Mouse (Mus musculus) MEL (cell line): ENCODE measurements around the gene Sphk2.

Experiments
- CHD1 ChIP-seq: IDR thresholded peaks from 2 replicates; pipeline ENCODE4 v1.6.1; 2012; ENCODE audit warnings: low read depth, mild to moderate bottlenecking, inconsistent platforms, low read length, improper control_type of control experiment
- CTCF ChIP-seq, 3 experiments: IDR thresholded peaks in 2 of 3; conservative IDR thresholded peaks in 1 of 3; 2 replicates each; pipeline ENCODE4 v1.5.1; 2011 to 2012; ENCODE audit warnings: low read length in 3 of 3, low read depth in 2 of 3, mild to moderate bottlenecking in 2 of 3, improper control_type of control experiment in 1 of 3, inconsistent platforms in 1 of 3, mixed read lengths in 1 of 3, moderate library complexity in 1 of 3; ENCODE audit not compliant: control insufficient read depth in 1 of 3, insufficient read depth in 1 of 3, poor library complexity in 1 of 3, severe bottlenecking in 1 of 3
- E2F4 ChIP-seq: IDR thresholded peaks from 2 replicates; pipeline ENCODE4 v1.6.1; 2011; ENCODE audit warnings: low read depth, low read length, improper control_type of control experiment, borderline replicate concordance
- ELF1 ChIP-seq: IDR thresholded peaks from 2 replicates; pipeline ENCODE4 v1.6.1; 2014; ENCODE audit warnings: low read depth, mild to moderate bottlenecking, inconsistent platforms, low read length, improper control_type of control experiment, moderate library complexity
- ETS1 ChIP-seq: IDR thresholded peaks from 2 replicates; pipeline ENCODE4 v1.6.1; 2012; ENCODE audit warnings: low read depth, mild to moderate bottlenecking, inconsistent platforms, low read length, improper control_type of control experiment, moderate library complexity
- HCFC1 ChIP-seq: IDR thresholded peaks from 2 replicates; pipeline ENCODE4 v1.6.1; 2012; ENCODE audit warnings: low read depth, mild to moderate bottlenecking, inconsistent platforms, low read length, improper control_type of control experiment, moderate library complexity
- KAT2A ChIP-seq: conservative IDR thresholded peaks from 2 replicates; pipeline ENCODE4 v1.6.1; 2012; ENCODE audit warnings: low read depth, low read length, improper control_type of control experiment, inconsistent platforms
- MAX ChIP-seq: IDR thresholded peaks from 2 replicates; pipeline ENCODE4 v1.6.1; 2011; ENCODE audit warnings: low read length, improper control_type of control experiment
- POLR2A ChIP-seq, 2 experiments: IDR thresholded peaks; 2 replicates each; pipeline ENCODE4 v1.6.1; 2011 to 2012; ENCODE audit warnings: low read length in 2 of 2, mild to moderate bottlenecking in 2 of 2, control low read depth in 1 of 2, improper control_type of control experiment in 1 of 2, low read depth in 1 of 2, moderate library complexity in 1 of 2; ENCODE audit not compliant: control insufficient read depth in 1 of 2, insufficient read depth in 1 of 2, poor library complexity in 1 of 2
- SMC3 ChIP-seq: IDR thresholded peaks from 2 replicates; pipeline ENCODE4 v1.6.1; 2011; ENCODE audit warnings: low read depth, low read length, improper control_type of control experiment
- TAL1 ChIP-seq: IDR thresholded peaks from 2 replicates; pipeline ENCODE4 v1.6.1; 2012; ENCODE audit warnings: mild to moderate bottlenecking, inconsistent platforms, low read length, moderate library complexity, mixed read lengths
- USF1 ChIP-seq: IDR thresholded peaks from 2 replicates; pipeline ENCODE4 v1.6.1; 2014; ENCODE audit warnings: low read depth, mild to moderate bottlenecking, inconsistent platforms, low read length, improper control_type of control experiment, moderate library complexity
- USF2 ChIP-seq, 2 experiments: IDR thresholded peaks; 2 replicates each; pipeline ENCODE4 v1.6.1; 2011 to 2012; ENCODE audit warnings: improper control_type of control experiment in 2 of 2, low read length in 2 of 2, borderline replicate concordance in 1 of 2, inconsistent platforms in 1 of 2, low read depth in 1 of 2, mild to moderate bottlenecking in 1 of 2; ENCODE audit not compliant: insufficient read depth in 1 of 2
- ZNF384 ChIP-seq: IDR thresholded peaks from 2 replicates; pipeline ENCODE4 v1.6.1; 2012; ENCODE audit warnings: low read depth, mild to moderate bottlenecking, inconsistent platforms, low read length, improper control_type of control experiment

GRCm38 (mm10) chr7:45760151-45760550 lies 42.3 kb upstream of the Sphk2 start:
- TF ChIP-seq MAX, result no peak
- no peak for TF ChIP-seq ELF1
- no peak for TF ChIP-seq USF1
- TF ChIP-seq USF2 (IDR thresholded peaks at IDR 0.05; ENCODE audit: borderline replicate concordance in 1 of 2, insufficient read depth in 1 of 2, low read depth in 1 of 2, low read length in 2 of 2), result no peak
- no peak for TF ChIP-seq CHD1
- no peak for TF ChIP-seq HCFC1
- TF ChIP-seq ZNF384, result no peak
- no peak for TF ChIP-seq CTCF (IDR thresholded peaks at IDR 0.05 in 2 of 3, conservative IDR thresholded peaks at IDR 0.05 in 1 of 3; ENCODE audit: control insufficient read depth in 1 of 3, insufficient read depth in 1 of 3, low read depth in 2 of 3, low read length in 3 of 3, poor library complexity in 1 of 3, severe bottlenecking in 1 of 3)
- TF ChIP-seq ETS1, result no peak
- TF ChIP-seq TAL1, result no peak
- TF ChIP-seq POLR2A (IDR thresholded peaks at IDR 0.05; ENCODE audit: control insufficient read depth in 1 of 2, insufficient read depth in 1 of 2, low read depth in 1 of 2, low read length in 2 of 2, poor library complexity in 1 of 2), result no peak
- no peak for TF ChIP-seq KAT2A
- TF ChIP-seq E2F4, result no peak
- TF ChIP-seq SMC3, result no peak
